Mouse (Mus musculus) ZHBTc4 (cell line): ENCODE data around the gene Fhit.
A peak's percentile ranks its signal among the peaks of the same experiment; 100 is the strongest.
"Not testable (repeated sequence)": the region's sequence is repeated elsewhere in the genome, so short reads cannot be mapped to it uniquely, and the experiment has no call there.

Experiments
- DNase-seq: peaks from one replicate; pipeline ENCODE4 v3.0.0-alpha.2; 2011; ENCODE audit warnings: low read depth, low spot score

The Fhit gene

DNA sequence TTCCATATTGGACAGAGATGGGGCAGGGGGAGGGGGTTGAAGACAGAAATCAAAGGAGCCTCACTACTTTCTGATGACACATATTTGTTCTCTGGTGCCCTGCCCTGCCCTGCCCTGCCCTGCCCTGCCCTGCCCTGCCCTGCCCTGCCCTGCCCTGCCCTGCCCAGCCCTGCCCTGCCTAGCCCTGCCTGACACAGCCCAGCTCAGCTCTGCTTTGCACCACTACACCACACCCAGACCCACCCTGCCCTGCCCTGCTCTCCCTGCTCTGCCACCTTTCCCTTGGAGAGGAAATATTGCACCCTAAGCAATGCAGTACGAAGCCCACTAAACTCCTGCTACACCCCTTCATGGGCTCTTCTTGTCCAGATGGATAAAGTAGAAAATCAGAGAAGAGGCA lies 1171.2 kb downstream of the Fhit start:
- DNase-seq: no peak

DNA sequence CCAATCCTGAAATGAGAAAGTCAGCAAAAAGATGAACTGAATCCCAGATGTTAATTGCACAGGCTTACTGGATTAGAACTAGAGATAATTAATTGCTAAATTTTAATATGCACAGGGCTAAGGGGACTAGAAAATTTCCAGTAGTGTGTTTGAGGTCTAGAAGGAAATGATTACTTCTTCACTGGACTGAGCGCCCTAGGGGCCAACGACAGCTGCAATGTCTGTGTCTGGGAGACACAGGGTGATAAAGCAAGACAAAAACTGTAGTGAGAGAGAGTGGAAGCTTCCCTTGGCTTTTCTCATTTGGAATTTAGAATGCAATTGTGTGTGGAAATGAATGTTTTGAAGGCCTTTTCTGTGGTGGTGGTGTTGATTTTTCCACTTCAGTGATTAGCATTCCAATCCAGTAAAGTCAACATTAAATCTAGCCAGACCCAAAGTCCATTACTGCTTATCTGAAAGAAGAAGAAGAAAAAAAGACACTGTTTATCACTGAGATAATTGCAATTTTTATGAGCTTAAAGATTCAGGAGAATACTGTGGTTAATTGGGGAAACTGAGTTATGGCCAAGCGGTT lies 1184.8 kb downstream of the Fhit start:
- no peak for DNase-seq

GRCm38 (mm10) chr14:9974402-9974801 lies 1187.4 kb downstream of the Fhit start:
- no peak for DNase-seq

DNA sequence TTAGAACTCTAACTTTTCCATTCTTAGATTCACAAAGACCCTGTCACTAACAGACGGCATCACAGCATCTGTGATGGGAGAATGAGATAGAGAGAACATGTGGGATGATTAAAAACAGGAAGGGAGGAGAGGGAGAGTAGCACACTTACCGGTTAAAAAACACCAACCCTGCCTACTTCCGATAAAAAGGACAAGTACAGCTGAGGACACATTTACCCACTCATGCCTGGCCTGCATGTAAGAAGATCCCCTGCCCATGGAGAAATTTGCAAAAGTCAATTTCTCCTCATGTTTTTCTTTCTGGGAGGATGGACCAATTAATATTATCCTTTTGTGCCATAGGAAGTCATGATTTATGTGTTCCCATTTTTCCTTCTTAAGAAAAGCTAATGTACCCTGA lies 1198.0 kb downstream of the Fhit start:
- no peak for DNase-seq

DNA sequence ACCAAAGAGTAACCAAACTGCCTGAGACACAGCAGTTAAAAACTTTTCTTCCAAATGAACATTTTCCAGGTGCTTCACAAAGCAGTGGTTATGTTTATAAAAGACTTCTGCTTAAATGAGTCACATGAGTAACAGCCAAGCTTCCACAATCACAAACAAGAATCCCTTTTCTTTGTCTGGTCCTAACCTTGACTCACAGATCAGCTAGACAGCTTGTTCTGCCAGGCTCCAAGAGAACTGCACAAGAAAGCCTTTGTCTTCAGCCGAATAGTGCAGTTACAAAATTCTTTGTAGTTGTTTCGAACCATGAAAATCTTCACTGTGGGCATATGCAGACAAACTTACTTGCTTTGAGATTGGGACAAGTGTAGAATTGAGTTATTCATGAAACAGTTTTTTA lies 1201.4 kb downstream of the Fhit start:
- DNase-seq: no peak

GRCm38 (mm10) chr14:9899494-9899893 lies 1262.3 kb downstream of the Fhit start:
- DNase-seq: no peak

- no peak for DNase-seq
These were observed 1265.3 kb downstream of the Fhit start for GRCm38 (mm10) chr14:9896556-9896955.

DNA sequence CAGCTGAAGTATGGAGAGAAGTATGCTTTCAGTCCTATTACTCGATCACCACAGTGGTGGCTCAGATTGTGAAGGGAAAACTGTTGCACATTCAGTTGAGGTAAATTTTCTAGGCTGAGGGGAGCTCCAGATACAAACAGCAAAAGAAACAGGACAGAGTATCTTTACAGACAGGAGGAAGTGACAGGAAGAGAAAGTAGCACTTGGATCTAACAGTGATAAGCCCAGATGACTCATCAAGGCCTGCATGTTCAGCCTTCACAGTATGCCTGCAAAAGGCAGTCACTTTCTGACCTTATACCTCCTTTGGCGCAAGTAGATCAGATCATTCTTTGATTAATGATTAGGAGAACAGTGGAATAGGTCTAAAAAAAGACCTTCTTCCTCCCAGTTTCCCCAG lies 1309.8 kb downstream of the Fhit start:
- DNase-seq: no peak

DNA sequence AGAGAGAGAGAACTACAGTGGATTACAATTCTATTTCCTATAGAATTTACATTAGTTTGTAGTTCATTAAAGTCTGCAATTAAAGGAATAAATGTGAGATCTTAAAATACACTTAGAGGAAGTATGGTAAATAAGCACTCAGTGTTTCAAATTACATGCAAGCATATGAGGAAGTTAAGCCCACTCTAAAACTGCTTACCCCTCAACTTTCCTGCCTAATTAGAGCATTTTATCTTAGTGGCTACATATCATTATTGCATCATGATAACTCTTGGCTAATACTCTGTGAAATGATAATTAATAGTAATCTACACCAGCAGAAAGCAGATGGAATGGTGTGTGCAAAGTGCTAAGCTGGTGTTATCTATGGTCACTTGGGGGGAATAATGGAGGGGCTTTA lies 1329.5 kb downstream of the Fhit start:
- no peak for DNase-seq

DNA sequence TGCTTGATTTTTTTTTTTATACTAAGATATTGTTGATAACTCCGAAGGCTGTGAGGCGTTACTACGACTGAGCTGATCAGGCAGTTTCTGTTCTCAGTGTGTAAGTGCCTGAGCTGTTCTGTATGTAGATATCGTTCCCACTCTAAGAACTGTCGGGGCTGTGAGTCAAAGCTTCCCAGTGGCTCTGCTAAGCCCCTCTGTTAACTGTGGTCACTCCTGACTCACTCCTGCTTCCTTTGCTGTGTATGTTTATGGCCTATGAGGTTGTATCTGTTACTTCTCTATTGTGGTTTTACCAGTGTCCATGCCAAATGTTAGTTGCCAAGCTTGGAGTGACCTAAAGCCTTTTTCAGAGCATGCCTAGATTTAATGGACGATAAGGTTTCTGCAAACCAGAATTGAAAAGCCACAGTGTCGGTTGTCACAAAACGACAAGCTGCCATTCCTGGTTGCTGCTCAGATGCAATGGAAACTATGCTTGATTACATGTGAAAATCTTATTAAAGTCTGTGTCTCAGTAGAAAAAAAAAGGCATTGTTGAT lies 1333.1 kb downstream of the Fhit start:
- DNase-seq: not testable (repeated sequence)

- DNase-seq: no peak
These were observed 1345.9 kb downstream of the Fhit start for GRCm38 (mm10) chr14:9815963-9816362.

DNA sequence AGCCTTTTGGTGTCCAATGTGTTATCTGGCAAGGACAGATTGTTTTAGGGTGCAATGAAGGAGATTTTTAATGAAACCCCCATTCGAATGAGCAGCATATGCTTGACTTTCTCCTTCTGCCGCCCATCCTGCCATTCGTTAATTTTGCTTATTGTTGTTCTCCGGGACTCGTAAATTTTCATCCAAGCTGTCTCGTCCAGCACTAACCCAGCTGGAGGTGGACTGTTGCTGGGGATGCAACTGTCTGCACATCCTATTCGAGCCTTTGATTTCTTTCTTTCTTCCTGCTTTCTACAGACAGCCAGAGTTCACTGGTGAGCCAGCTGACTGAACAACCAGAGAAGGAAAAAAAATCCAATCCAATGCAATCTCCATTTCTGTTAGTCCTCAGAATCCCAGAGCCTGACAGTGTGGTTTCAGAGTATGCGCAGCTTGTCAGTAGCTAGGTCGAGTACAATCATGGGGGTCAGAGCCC lies 1350.0 kb downstream of the Fhit start:
- DNase-seq: no peak

DNA sequence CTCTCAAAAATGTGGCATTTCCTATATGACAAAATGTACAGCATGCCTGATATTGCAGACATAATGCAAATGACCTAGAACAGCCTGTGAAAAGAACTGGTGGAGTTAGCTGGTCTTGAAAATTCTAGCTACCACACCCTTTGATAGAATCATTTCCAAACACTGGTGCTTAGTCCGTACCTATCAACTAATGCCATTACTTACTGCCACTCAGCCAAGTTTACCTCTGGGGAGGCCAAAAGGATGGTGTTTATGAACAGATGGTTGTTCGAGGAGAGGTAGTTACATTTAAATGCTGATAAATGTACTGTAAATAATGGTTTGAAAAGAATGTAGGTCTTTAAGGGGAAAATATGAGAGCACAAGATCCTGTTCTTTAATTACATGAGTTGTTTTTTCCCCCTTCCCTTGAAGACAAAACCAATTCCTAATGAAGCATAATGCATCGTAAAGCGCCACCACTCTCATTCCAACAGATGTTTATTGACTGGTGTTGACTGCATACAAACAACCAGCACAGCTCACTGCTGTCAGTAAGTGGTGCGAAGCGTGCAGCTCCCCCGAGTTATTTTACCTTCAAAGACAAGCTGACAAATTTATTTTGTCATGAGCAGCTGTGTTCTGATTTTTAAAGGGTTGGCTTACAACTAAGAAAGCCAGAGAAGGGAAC lies 1350.5 kb downstream of the Fhit start:
- DNase-seq: no peak

DNA sequence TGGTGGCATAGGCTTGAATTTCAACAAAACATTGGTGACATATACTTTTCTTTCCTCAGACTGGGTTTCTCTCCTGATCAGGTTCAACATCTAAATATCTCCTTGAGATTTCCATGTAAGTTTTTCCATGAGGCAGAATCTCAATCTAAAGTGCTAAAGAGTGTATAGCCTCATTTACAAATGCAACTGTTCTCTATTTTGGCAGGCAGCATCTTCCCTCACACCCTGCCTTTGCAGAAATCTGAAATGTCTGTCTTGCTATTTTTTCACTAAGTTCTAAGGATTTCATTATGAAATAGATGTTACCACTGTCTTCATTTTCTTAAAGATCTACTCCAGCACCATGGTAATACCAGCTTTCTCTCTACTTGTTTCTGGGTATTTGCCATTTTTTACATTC lies 1368.4 kb downstream of the Fhit start:
- DNase-seq: no peak

DNA sequence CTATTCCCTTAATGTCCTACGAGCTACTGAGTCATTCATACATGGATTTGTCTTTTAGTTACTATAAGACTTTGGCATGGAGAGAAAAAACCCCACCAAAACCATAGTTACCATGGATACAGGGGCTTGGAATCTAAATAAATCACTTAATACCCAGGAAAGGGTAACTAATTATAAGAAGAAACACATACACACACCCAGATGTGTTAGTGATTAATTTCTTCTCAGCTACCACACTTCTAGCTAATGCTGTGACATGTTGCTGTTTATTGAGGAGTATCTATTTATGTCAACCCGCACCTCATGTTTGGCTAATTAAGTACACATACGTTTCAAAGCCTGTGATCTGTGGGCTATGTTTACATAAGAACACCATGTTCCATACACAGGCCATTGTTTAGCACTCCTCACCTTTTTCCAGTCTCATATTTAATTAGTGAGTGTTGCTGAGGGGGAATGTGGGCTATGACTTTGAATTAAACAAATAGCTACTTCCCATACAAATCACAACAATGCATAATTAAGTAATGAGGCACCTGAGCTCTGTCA lies 1373.4 kb downstream of the Fhit start:
- no peak for DNase-seq

GRCm38 (mm10) chr14:9787389-9787788 lies 1374.4 kb downstream of the Fhit start:
- no peak for DNase-seq

- no peak for DNase-seq
These were observed 1376.0 kb downstream of the Fhit start for GRCm38 (mm10) chr14:9785861-9786260.

GRCm38 (mm10) chr14:9751341-9751740 lies 1410.5 kb downstream of the Fhit start:
- no peak for DNase-seq

- no peak for DNase-seq
These were observed 1413.1 kb downstream of the Fhit start for GRCm38 (mm10) chr14:9748709-9749108.

DNA sequence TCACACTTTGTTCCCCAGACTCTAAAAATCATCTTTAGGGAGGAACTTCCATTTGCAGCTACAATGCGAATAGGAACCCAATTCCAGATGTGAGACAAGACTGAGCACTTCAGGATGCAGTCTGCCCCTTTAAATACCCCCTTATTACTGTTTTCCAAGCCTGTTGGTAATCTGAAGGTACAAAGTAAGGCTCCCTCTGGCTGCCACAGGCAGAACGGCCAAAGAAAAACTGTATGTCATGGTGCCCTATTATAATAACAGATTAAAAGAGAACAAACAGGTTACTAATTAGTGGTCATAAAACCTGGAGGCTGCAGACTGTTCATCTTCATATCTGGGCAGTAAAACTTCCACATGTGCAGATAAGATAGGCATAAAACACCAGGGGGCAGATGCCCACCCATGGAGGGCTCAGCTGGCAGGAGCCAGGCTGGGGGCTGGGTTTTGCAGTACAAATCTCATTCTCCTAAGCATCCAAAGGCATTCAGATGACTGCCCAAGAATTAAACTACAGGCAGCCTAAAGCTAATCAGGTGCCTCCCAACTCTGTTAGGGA lies 1439.8 kb downstream of the Fhit start:
- DNase-seq: no peak

GRCm38 (mm10) chr14:9698621-9699020 lies 1463.2 kb downstream of the Fhit start:
- DNase-seq: peak; percentile 84

DNA sequence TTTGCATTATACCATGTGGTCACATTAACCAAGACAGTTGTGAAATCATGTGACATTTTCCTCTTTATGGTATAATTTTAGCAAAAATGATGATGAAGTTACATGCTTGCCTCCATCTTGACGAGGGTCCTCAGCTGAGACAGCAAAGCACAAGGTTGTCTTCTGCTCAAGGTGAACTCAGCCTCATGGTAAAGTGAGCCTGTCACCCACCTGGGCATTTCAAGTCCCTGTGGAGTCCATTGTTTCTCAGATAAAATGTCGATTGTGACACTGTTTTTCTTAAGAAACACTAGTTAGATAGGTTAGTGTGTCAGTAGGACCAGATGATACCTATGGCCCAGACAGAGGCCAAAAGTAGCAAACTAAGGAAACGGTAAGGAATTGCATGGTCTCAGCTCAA lies 1464.7 kb downstream of the Fhit start:
- DNase-seq: peak; percentile 58

DNA sequence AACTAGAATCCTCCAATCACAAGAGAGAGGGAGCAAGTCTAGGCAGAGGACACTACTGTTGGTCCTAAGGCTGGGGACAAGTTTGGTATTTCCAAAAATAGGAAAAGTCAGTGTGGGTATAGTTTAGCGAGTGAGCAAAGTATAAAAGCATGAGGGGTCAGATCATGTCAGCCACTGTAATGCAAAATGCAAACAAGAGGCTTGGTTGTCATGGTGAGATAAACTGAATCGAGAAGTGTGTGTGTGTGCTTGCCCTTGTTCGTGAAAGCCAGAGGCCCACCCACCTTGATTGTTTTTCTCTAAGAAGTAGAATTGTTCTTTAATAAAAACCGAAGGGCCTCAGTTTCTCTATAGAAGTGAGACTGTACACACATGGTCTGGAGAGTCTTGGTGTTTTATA lies 1465.8 kb downstream of the Fhit start:
- DNase-seq: no peak
